Mouse (Mus musculus): ENCODE results near the gene Mrps10. TPM values are rescaled to one million over a fixed set of nuclear protein-coding genes. Genes with fewer than 3 reads are reported as not detected.

Gene Mrps10
- total RNA-seq, 2 experiments from 2014 or later: 41.3 to 45.0 TPM

Other genes with a start within 250 kb of the Mrps10 start
- gene Guca1b, start 16.5 kb downstream of the Mrps10 start, total RNA-seq (2021): under 1 TPM; 0.47 TPM
- gene Guca1a, start 31.7 kb downstream of the Mrps10 start, total RNA-seq (2021): 1 to 10 TPM in 1 of 2 experiments, under 1 TPM in 1; 0.66 to 1.6 TPM
- under 1 TPM; 0.47 to 0.50 TPM for gene AI661453, start 67.7 kb downstream of the Mrps10 start, total RNA-seq (2021)
- gene 1700001C19Rik, start 68.5 kb downstream of the Mrps10 start, total RNA-seq (2021): not detected
- 10 to 100 TPM in 1 of 2 experiments, 1 to 10 TPM in 1; 9.8 to 10.2 TPM for gene Taf8, start 133.4 kb downstream of the Mrps10 start, total RNA-seq (2021)
- 100 to 1,000 TPM in 1 of 2 experiments, 10 to 100 TPM in 1; 95.5 to 120 TPM for gene Ccnd3, start 136.2 kb downstream of the Mrps10 start, total RNA-seq (2021)
- gene Bysl, start 242.6 kb downstream of the Mrps10 start, total RNA-seq (2021): 10 to 100 TPM; 13.0 TPM
- gene Med20, start 242.7 kb downstream of the Mrps10 start, total RNA-seq (2021): 10 to 100 TPM; 14.7 to 15.5 TPM
- 1 to 10 TPM; 1.8 to 2.1 TPM for gene Gm20517, start 242.7 kb downstream of the Mrps10 start, total RNA-seq (2021)

Measured in gastrocnemius, postnatal 10 days (tissue).